In the genomic region with DNA sequence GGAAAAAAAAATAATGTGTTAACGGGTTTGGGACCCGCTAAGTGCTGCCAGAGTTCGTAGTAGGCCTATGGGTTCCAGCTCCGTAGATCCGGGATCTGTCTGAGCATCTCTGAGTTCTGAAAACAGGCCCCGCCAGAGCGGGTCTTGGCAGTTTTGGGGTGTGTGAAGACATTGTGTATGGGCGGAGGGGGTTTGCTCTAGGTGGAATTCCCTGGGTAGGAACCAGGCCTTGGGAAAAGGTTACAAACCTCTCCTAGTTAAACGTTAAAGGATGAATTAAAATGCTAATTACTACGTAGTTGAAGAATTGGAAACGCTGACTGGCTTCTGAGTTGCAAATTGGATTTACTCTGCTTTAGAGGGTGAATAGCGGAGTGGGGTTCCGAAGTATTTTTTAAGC, we compare ENCODE assay signal across 9 mouse cellular contexts. TPM values are rescaled to one million over a fixed set of nuclear protein-coding genes. Genes with fewer than 3 reads are reported as not detected.
DNase-seq lines count a peak whose midpoint lies in the region; ATAC-seq and TF ChIP-seq lines count a peak whose summit lies in the region.
"Had no signal": no experiment of that assay in that cellular context is flagged by ENCODE, and none has a peak within 500 bp of the region (broad histone marks: within the 10 kb centered on the region; RNA-seq: fewer than 3 reads in every experiment).

No protein-coding gene starts in this region.

- no peak for ATAC-seq in embryonic facial prominence, embryonic 14.5 days (ENCODE audit: low read depth)
- ATAC-seq in limb, embryonic 11.5 days (ENCODE audit: insufficient number of reproducible peaks, low FRiP score, low TSS enrichment, low read depth): no peak
- no peak for ATAC-seq in stomach, embryonic 16.5 days (ENCODE audit: insufficient read depth, low FRiP score)
- ATAC-seq in intestine, embryonic 16.5 days: no peak

- no peak for TF ChIP-seq CTCF in lung, adult 2 months (IDR thresholded peaks at IDR 0.05; ENCODE audit: insufficient read depth, low read length)

- no peak overlapping the region for H3K27ac ChIP-seq in embryonic facial prominence, embryonic 14.5 days (replicated peaks; ENCODE audit: low read depth, low read length)
- no peak overlapping the region for H3K27ac ChIP-seq in limb, embryonic 11.5 days (replicated peaks; ENCODE audit: low read depth, low read length)
- H3K27ac ChIP-seq in stomach, embryonic 16.5 days (ENCODE audit: low read length): no peak overlapping the region
- H3K27ac ChIP-seq in intestine, embryonic 16.5 days (ENCODE audit: low read length): no peak overlapping the region

- H3K4me1 ChIP-seq in lung, adult 2 months (ENCODE audit: control insufficient read depth, insufficient read depth, low read length): no peaks in the 10 kb centered on the region
- peaks cover 5% of the 10 kb centered on the region; the same call in 1 of the 2 replicates for H3K4me1 ChIP-seq in embryonic facial prominence, embryonic 14.5 days (ENCODE audit: control insufficient read depth, insufficient read depth, low read length)
- H3K4me1 ChIP-seq in limb, embryonic 11.5 days (ENCODE audit: control insufficient read depth, insufficient read depth, low read length): peaks cover 13% of the 10 kb centered on the region; the same call in 1 of the 2 replicates
- H3K4me1 ChIP-seq in stomach, embryonic 16.5 days (ENCODE audit: control insufficient read depth, insufficient read depth, low read length): peaks cover 8% of the 10 kb centered on the region
- peaks cover 21% of the 10 kb centered on the region for H3K4me1 ChIP-seq in intestine, embryonic 16.5 days (ENCODE audit: control insufficient read depth, insufficient read depth, low read length)

- peak overlapping the region; percentile 96 for H3K4me2 ChIP-seq in embryonic facial prominence, embryonic 14.5 days (ENCODE audit: low read depth, low read length)
- peak overlapping the region; percentile 90 for H3K4me2 ChIP-seq in limb, embryonic 11.5 days (ENCODE audit: low read depth, severe bottlenecking)
- peak overlapping the region; percentile 95; the same call in 1 of the 2 replicates for H3K4me2 ChIP-seq in stomach, embryonic 16.5 days (ENCODE audit: low read depth, low read length)
- H3K4me2 ChIP-seq in intestine, embryonic 16.5 days (ENCODE audit: low read depth, low read length): no peak overlapping the region

- H3K4me3 ChIP-seq in lung, adult 2 months (replicated peaks; ENCODE audit: extremely low read depth, low read depth, low read length): peak overlapping the region; percentile 39
- peak overlapping the region; percentile 63 for H3K4me3 ChIP-seq in embryonic facial prominence, embryonic 14.5 days (ENCODE audit: low read depth, low read length)
- H3K4me3 ChIP-seq in limb, embryonic 11.5 days (ENCODE audit: low read depth, low read length): peak overlapping the region; percentile 45; the same call in 1 of the 2 replicates
- peak overlapping the region; percentile 58 for H3K4me3 ChIP-seq in stomach, embryonic 16.5 days (replicated peaks; ENCODE audit: low read length)
- no peak overlapping the region for H3K4me3 ChIP-seq in intestine, embryonic 16.5 days (ENCODE audit: low read length)

- peak overlapping the region; percentile 61 for H3K9ac ChIP-seq in embryonic facial prominence, embryonic 14.5 days (ENCODE audit: low read depth, low read length)
- H3K9ac ChIP-seq in limb, embryonic 11.5 days (ENCODE audit: low read length): no peak overlapping the region
- 0 out of 2 replicates have a peak overlapping the region, but pooled peaks have one; percentile 34 for H3K9ac ChIP-seq in stomach, embryonic 16.5 days (ENCODE audit: low read length)
- H3K9ac ChIP-seq in intestine, embryonic 16.5 days (ENCODE audit: low read depth, low read length): no peak overlapping the region

- H3K9me3 ChIP-seq in embryonic facial prominence, embryonic 14.5 days (ENCODE audit: control insufficient read depth, low read length): no peaks in the 10 kb centered on the region
- no peaks in the 10 kb centered on the region for H3K9me3 ChIP-seq in limb, embryonic 11.5 days (ENCODE audit: control insufficient read depth, low read length)
- no peaks in the 10 kb centered on the region for H3K9me3 ChIP-seq in stomach, embryonic 16.5 days (replicated peaks; ENCODE audit: control insufficient read depth, low read length)
- H3K9me3 ChIP-seq in intestine, embryonic 16.5 days (ENCODE audit: control insufficient read depth, low read length): no peaks in the 10 kb centered on the region

- DNase-seq in lung, adult 2 months: peak; percentile 54
- no peak for DNase-seq in lung, postnatal 36 days
- DNase-seq in embryonic facial prominence, embryonic 14.5 days (ENCODE audit: low spot score): no peak
- DNase-seq in limb, embryonic 11.5 days (ENCODE audit: low spot score): peak; percentile 56
- DNase-seq in urinary bladder, adult 18-20 months (ENCODE audit: low spot score in 2 of 2): no peak
- no peak for DNase-seq in adrenal gland, postnatal 10 days

- H3K27me3 ChIP-seq in embryonic facial prominence, embryonic 14.5 days (replicated peaks; ENCODE audit: control insufficient read depth, insufficient read depth, low read length): peaks cover 97% of the 10 kb centered on the region
- peaks cover 85% of the 10 kb centered on the region for H3K27me3 ChIP-seq in limb, embryonic 11.5 days (ENCODE audit: control insufficient read depth, insufficient read depth, low read length)
- H3K27me3 ChIP-seq in stomach, embryonic 16.5 days (ENCODE audit: control insufficient read depth, insufficient read depth, low read length): peaks cover 93% of the 10 kb centered on the region
- H3K27me3 ChIP-seq in intestine, embryonic 16.5 days (replicated peaks; ENCODE audit: control insufficient read depth, insufficient read depth, low read length): peaks cover 86% of the 10 kb centered on the region

- 5% methylated on average over 13 of the region's 13 CpGs for WGBS in lung, adult 2 months
- WGBS in embryonic facial prominence, embryonic 14.5 days: 4% methylated on average over 13 of the region's 13 CpGs
- under 1% methylated on average over 13 of the region's 13 CpGs for WGBS in limb, embryonic 11.5 days
- 6% methylated on average over 13 of the region's 13 CpGs for WGBS in stomach, embryonic 16.5 days
- WGBS in intestine, embryonic 16.5 days: 4% methylated on average over 13 of the region's 13 CpGs

- no peaks in the 10 kb centered on the region for H3K36me3 ChIP-seq in embryonic facial prominence, embryonic 14.5 days (ENCODE audit: control insufficient read depth, insufficient read depth, low read length)
- no peaks in the 10 kb centered on the region for H3K36me3 ChIP-seq in limb, embryonic 11.5 days (ENCODE audit: control insufficient read depth, insufficient read depth, low read length)
- H3K36me3 ChIP-seq in stomach, embryonic 16.5 days (ENCODE audit: control insufficient read depth, insufficient read depth, low read length): no peaks in the 10 kb centered on the region
- H3K36me3 ChIP-seq in intestine, embryonic 16.5 days (ENCODE audit: control insufficient read depth, insufficient read depth, low read length): no peaks in the 10 kb centered on the region

- TF ChIP-seq POLR2A in lung, adult 2 months (IDR thresholded peaks at IDR 0.05; ENCODE audit: borderline replicate concordance, extremely low read depth, low read depth, low read length): no peak

RNA-seq across cellular contexts. Expression of a gene that starts 1.2 kb away (rescaled TPM):
- polyA plus RNA-seq in lung, adult 2 months (2012; rRNA removed): 62.3 and 147 TPM in 2 replicates
- 25.7 and 26.7 TPM in 2 replicates for polyA plus RNA-seq in embryonic facial prominence, embryonic 14.5 days (2014; fragmentation: Nextera tagmentation; extraction: Ambion mirVana)
- 1.5 and 4.1 TPM in 2 replicates for polyA plus RNA-seq in limb, embryonic 11.5 days (2014; fragmentation: Nextera tagmentation; extraction: Ambion mirVana)
- 1.1 and 1.8 TPM in 2 replicates for polyA plus RNA-seq in stomach, embryonic 16.5 days (2015; fragmentation: Nextera tagmentation; extraction: Ambion mirVana)
- under 1 TPM; 0.42 to 0.60 TPM for total RNA-seq in adrenal gland, postnatal 10 days (2021)
- not detected in 2 replicates for polyA plus RNA-seq in intestine, embryonic 16.5 days (2015; fragmentation: Nextera tagmentation; extraction: Ambion mirVana)
- polyA plus RNA-seq: cortical plate, adult 2 months had no signal

Comparison
In these comparisons a context has a peak if more than half of its experiments do, and no peak if none do; other contexts are left out.
1. DNase-seq: peak in lung, adult 2 months (single experiment) and limb, embryonic 11.5 days (single experiment); none in lung, postnatal 36 days (single experiment), embryonic facial prominence, embryonic 14.5 days (single experiment), urinary bladder, adult 18-20 months (0 of 2) and adrenal gland, postnatal 10 days (single experiment).
2. H3K9ac ChIP-seq: peak in embryonic facial prominence, embryonic 14.5 days (single experiment) and stomach, embryonic 16.5 days (single experiment); none in limb, embryonic 11.5 days (single experiment) and intestine, embryonic 16.5 days (single experiment).